Mouse (Mus musculus) adrenal gland, postnatal 36 days (tissue): ENCODE results near the gene Cwc25. TPM values are rescaled to one million over a fixed set of nuclear protein-coding genes. Genes with fewer than 3 reads are reported as not detected.
"Not testable (repeated sequence)": the region's sequence is repeated elsewhere in the genome, so short reads cannot be mapped to it uniquely, and the experiment has no call there.

Experiments used
- DNase-seq, 2 experiments: peaks; one replicate each; pipeline ENCODE4 v3.0.0; 2021; ENCODE audit warnings: mixed read lengths in 1 of 2
- total RNA-seq, 2 experiments: library from RNA; stranded (reverse); gene quantifications; 2 replicates each; pipeline ENCODE4 v1.2.3; 2021

Cwc25 gene
- total RNA-seq, 2 experiments from 2014 or later = 20.2 to 26.3 TPM

DNA sequence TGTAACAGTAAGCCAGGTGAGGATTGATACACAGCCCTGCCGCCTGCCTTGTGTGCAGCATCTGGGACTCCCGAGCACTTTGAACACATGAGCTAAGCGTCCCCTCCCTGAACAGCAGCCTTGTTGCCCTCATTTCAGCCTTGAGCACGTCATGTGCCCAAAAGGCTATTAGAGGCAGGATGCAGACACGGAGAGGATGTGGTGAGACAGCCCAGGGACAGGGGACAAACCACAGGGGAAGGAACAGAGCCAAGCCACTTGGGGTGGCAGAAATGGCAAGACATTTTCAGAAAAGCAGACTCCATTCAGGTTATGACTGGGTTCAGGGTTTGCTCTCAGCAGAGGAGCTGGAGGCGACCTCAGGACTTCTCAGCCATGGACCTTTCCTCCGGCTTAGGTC lies 38.0 kb downstream of the Cwc25 start:
- peak; percentile 30 to 32 for DNase-seq

DNA sequence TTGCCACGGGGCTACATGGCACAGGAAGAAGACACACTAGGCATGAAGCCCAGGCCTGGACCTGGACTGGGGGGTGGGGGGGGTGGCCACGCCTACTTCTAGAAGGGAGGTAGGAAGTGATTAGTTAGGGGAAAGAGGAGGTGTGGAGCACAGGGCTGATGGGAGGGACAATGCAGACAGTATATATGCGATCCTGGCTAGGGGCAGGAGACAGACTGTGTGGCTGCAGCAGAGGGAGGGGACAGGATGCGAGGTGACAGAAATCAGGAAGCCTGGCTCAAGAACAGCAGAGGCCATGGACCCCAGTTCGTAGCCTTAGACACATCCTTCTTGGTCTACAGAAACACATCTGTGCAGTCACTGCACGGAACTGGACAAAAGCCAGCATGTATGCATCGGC lies 42.6 kb downstream of the Cwc25 start:
- DNase-seq = no peak

DNA sequence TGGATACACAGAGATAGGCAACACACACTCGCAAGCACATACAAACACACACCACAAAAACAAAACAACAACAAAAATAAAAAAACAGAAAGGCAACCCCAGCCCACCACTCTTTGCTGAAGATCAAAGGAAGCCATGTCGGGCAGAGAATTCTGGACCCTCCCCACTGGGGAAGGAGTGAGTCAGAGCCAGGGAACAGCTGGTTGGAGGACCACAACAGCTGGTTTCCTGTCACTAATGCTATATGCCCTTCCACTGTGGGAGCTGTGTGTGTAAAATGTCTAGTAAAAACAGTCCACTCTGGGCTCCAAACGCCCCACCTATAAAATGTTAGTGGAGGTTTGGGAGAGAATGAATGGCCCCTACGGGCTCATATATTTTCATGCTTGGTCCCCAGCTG lies 45.0 kb downstream of the Cwc25 start:
- no peak for DNase-seq

DNA sequence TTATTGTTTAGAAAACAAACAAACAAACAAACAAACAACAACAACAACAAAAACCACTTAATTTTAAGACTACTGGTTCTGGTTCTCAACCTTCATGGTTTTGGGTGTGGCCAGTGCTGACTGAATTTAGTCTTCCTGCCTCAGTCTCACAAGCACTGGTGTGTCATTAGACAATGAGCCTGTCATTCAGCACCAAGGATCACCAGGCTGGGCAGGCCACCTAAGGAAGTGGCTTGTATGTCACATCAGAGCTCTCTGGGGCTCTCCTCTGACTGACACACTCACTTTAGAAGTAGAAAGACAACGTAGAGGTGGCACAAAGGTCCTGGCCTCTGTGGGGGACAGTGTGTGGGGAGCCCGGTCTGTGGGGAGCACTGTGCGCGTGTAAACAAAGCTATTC lies 47.3 kb downstream of the Cwc25 start:
- no peak for DNase-seq

DNA sequence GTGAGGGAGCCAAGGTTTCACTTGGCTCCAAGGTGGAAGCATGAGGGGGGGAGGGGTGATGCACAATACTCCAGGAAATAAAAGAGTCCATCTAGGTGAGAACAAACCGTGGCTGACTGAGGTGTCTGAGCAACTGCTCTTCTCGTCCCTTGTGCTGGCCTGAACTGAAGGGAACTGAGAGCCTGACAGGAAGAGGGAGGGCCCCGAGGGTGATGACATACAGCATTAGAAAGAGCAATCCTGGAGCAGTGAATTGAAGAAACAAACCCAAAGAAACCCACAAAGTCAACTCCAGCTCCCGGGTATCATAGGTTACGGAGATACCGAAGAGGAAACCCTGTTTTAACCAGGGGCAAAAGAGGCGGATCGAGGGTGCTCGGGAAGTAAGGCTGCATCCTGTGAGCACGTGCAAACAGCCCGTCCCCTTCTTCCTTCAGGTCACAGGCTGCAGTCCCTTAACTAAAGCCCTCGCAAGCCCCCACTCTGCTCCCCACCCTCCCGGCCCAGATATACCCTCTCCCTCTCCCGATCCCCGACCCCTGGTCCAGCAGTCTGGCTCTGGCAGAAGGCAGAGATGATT lies 48.0 kb downstream of the Cwc25 start:
- no peak for DNase-seq

DNA sequence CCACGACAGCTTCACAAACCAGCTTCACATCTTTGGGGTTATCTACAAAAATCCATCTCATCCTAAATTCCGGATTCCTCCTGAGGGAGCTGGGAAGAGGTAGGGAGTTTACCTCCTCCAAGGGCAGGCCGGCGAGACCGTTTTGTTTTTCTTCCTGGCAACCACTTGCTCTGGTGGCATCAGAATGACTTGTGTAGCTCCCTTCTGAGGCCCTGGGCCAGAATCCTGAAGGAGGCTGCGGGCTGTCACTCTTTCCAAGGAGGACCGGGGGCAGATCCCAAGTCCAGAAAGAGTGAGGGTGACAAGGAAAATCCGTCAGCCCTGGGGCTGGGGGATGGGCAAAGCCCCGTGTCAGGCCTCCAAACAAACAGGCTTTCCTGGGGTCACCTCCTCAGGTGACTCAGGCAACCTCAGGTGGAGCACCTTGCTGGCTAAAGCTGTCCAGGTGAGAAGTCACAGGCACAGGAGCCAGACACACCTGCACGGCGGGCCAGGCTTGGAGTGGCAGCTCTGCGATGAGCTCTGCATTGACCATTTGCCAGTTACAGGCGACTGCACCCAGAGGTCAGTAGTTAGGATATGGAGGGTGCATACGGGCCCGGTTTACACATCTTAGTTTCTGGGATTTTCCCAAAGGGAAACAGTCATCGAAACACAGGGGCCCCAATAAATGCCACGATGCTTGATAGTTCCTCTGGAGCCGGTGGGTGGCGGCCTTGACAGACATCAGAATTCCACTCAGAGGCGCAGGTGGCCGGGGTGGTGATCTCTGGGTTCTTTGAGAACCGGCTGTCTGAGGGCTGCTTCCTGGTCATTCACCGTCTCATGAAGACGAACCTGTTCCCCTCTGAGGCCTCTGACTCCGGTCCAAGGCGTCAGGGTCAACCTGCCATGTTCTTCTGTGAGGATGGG lies 48.7 kb downstream of the Cwc25 start:
- DNase-seq = no peak

DNA sequence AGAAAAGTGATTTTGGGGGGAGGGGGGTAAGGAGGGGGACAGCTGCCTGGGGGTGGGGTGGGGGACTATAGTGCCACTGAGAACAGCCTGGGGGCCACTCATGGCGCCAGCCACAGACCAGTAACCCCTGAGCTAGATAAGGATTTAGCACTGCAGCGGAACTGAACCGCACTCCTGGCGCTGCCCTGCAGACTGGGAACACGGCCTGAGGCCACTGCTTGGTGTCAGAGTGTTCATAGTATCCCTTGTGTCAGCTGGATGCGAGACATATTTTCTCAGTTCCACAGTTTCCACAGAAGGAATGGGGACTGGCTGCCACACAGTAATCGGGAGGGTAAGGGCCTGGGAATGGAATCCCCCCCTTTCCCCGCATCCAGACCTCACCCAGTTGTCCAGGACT lies 50.3 kb downstream of the Cwc25 start:
- no peak for DNase-seq

DNA sequence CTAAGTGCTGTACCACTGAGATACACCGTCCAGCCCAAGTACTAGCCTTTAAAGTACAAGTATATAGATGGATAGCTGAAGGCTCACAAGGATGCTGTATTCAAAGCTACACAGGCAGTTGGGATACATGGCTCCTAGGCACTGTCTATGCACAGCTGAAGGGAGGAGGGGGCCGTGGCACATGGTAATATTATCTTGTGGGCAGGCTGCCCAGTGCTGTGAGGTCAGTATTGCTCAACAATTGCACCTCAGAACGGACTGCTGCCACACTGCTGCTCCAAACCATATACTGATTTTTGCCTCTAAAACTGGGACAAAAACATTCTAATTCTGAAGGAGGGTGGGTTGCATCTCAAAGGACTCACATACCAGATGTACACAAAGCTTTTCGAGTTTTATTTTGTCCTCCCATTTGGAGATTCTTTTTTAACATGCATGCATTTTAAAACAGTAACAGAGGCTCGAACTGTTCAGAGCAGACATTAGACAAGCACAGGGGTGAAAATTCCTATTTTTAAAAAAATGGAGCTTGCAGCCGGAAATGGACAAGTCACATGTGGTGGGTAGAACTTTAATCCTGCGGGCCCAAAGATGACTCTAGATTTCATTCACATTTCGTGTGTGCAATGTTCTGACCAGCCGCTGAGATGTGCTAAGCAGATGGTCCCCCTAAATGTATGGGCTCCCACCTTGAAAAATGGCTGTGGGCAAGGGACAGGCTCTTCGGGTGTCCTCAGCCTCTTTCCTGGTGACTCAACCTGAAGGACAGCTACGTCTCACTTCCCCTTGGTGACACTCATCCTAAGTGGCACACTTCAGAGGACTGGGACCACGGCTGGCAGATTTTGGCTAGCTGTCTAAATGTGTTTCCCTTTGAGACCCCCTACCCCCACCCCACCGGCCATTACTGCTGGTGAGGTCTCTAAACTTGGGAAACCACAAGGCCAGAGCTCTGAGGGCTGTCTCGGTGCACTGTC lies 51.3 kb downstream of the Cwc25 start:
- DNase-seq = peak; percentile 81

DNA sequence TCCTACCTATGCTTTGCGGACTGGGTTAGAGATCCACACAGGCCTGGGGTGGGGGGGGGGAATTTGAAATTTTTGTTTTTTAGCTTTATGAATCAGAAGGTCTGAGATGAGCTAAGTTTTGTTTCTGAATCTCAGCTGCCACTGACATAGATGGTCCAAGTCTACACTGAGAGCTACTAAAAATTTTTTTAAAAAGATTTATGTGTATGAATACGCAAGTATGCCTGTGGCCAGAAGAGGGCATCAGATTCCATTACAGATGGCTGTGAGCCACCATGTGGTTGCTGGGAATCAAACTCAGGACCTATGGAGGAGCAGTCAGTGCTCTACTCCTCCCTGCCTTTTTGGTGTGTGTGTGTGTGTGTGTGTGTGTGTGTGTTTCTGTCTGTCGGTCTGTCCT lies 52.0 kb downstream of the Cwc25 start:
- DNase-seq = no peak

DNA sequence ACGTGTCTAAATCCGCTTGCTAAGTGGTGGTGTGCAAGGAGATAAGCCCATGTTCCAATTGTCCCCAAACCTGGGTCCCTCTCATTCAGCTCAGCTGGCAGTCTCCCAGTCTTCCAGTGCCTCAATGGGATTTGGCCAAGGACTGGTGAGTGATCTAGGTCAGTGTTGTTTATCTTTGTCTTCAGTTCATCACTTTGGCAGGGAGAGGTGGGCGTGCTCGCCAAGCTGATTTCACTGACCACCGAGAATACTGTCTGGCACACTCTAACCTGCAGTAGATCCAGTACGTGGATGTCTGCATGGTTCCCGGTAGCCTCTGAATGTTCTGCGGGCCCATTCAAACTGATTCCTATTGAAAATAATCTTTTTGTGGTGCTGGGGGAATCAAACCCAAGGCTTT lies 52.5 kb downstream of the Cwc25 start:
- DNase-seq = peak; percentile 79

DNA sequence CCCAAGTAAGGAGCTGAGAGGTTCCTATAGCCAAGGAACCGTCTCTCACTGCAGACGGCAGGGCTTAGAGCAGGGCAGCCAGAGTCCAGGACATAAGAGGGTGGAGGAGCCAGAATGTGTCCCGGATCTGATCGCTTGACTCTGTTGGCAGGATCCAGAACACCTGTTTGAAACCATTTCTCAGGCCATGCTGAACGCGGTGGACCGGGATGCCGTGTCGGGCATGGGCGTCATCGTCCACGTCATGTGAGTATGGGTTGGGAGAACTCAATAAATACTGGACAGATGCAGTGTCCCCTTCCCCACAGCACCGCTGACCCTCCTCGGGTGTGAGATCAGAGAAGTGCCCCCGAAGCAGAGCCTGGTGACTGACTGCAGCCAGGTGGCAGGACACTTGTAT lies 54.1 kb downstream of the Cwc25 start:
- no peak for DNase-seq

DNA sequence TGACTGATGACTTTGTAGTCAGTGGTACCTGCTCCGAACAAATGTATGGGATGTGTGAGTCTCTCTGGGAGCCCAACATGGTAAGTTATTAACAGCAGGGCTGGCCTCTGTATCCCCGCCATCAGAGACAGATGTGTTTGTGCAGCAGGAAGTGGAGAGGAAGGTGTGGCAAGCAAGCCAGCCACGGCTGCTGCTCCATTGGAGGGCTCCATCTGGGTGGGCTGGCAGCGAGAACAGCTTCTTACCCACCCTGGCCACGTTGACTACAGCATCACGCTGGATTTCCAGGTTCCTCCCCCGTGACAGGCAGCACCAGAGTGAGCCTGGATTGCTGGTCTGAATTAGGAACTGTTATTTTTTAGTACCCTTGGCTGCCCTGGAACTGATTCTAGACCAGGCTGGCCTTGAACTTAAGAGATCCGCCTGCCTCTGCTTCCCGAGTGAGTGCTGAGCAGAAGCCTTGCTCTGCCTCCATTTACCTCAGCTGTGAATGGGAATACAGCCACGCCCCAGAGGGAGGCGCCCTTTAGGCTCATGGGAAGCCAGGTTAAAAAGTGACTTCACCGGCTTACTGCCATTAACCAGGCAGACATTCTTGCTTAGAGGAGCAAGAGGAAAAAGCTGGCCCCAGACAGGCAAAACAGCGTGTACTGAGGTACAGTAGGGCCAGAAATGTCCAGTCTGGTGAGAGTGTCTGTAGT lies 55.0 kb downstream of the Cwc25 start:
- DNase-seq = no peak

DNA sequence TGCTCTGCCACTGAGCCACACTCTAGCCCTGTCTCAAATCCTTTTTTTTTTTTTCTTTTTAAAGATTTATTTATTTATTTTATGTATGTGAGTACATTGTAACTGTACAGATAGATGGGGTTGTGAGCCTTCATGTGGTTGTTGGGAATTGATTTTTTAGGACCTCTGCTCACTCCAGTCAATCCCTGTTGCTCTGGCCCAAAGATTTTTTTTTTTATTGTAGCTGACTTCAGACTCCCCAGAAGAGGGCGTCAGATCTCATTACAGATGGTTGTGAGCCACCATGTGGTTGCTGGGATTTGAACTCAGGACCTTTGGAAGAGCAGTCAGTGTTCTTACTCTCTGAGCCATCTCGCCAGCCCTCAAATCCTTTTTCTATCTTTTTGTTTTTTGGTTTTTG lies 56.3 kb downstream of the Cwc25 start:
- not testable (repeated sequence) for DNase-seq

DNA sequence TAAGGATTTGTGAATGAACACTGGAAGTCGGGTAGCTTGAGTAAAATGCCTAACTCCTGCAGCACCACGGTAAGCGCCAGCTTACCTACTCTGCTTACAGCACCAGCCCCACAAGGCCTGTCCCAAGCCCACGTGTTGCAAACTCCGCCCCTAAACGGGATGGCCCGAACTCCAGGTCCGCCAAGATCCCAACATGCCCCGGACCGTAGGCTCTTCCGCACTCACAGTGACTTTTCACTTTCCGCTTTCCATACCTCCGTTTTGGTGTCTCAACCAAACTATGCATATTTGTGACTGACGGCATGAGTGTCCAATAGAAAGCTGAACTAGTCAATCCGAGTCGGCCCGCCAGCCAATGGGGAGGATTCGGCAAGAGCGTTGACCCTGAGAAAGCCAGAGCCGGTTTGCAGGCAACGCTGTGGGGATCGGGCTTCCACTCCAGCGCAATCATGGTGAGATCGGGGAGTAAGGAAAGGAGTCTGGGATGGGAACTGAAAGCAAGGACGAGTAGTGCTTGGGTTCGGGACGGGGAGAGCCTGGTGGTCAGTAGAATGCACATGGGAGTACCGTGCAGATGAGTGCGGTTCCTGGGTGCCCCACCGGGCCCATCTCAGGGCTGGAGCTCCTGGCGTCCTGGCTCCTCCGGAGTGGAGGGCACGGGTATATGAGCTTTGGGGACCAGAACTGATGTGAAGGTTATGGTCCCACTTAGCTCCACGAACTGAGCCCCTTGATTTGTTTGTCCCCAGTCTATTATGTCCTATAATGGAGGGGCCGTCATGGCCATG lies 63.1 kb downstream of the Cwc25 start, which contains the start of gene Psmb3:
Psmb3 (plus strand) TSS at position 361 of the 788 bp plus-strand sequence.
- peak; percentile 96 to 98 for DNase-seq

DNA sequence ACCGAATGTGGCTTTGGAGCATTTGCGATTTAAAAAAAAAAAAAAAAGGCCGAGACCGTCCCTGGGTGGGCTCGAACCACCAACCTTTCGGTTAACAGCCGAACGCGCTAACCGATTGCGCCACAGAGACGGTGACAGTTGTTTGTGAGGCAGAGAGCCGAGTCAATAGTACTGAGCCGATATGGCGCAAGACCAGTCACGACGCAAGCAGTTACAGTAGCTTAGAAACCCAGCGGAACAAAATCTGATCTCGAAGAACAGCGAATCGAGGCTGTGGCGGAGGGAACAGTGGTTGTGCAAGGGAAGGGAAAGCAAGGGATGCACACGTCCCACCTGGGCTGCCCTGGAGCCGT lies 64.0 kb downstream of the Cwc25 start:
- DNase-seq = peak; percentile 87 to 90

DNA sequence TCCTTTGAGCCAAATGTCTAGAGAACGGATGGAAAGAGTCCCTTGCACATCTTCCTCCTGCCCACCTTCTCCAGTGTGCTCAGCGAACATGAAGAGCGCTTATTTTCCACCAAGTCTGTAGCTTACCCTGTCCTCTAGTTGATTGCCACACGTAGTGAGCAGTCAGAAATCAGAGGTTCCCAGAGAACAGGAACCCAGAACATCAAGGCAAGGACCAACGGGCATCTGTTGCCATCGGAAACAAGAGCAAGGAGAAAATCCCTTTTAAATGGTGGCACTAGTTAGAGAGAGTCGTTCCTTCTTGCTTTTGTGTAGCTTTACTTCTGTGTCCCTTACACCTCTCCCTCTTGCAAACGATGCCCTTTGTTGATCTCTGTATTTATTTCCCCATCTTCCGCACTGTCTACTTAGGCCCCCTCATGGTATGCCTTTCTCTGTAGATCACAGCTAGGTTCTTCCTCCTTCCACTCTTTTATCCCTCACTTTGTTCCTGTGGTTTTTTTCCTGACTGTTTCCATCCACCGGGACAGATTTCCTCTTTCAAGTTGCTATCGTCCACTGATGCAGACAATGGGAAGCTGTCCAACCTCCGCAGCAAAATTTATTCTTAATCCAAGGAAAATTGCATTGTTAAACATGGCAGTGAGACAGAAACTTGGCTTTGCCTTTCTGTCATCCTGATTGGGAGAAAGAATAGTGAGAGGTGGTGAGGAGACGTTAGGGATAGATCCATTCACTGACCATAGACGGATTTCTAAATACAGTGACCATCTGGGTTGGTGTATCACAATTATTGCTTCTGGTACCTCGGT lies 64.6 kb downstream of the Cwc25 start:
- no peak for DNase-seq

DNA sequence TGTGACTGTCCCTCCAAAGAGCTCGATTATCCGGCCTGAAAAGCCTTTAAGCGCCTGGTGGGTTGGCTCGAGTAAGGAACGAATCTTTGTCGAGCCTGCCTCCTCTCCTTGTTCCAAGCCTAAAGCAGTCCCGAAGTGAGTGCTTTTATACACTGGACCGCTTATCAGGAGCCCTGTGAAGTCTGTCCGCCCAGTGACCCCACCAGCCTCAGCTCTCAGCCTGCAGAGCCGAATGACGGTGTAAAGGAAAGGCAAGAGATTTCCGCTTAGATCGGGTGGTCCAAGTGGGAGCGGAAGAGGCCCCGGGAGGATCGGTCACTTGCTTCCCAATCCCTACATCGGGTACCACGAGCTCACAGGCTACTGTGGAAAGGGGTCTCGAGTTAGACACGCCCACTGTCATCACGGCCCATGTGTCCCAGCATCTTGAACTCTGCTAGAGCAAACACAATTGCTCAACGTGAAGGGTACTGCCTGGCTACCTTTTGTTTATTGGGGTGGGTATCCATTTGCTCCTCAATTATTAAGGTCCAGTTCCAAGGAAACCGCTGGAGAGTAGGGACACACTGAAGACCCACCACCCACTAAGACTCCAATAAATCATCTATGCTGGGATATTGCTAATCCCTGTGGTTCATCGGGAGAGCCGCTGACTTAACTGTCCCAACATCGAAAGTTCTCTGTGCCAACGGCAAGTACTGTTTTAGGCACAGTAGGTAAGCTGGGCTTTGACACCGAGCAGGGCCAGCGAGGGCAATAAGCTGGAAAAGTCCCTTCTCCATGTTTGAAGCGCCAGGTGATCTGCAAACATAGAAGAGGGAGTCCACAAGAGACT lies 65.4 kb downstream of the Cwc25 start:
- DNase-seq = peak in 1 of 2 experiments; percentile 39

DNA sequence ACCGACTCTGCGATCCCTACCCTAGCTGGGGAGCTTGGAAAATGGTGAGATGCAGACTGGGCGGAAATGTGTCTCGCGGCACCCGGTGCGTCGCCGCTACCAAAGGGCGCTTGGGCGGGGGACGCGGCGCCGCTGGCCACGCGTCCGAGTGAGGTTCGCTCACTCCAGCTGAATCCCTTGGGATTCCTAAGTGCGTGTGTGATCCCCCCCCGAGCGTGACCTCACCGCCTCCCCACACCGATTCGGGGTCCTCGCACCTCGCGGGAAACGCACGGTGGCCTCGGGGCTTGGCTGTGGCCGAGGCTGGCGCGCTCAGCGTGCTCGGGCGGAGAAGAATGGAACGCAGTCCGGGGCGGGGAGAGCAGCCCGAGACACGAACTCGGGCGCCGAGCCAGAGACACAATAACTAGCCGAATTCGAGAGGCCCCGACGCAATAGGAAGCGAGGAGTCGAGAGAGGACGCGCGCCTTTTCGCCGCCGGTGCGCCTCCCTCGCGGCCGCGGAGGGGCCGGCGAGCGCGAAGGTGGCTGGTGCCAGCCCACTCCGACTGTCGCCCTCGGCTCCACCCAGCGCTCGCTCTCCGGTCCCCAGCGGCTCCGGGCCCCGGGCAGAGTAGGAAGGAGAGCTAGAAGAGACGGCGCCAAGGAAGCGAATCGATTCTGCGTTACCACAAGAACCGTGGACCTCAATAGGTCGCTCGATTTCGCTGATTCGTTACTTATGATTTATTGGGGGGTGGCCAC lies 66.2 kb downstream of the Cwc25 start, which contains the start of gene Pcgf2:
Pcgf2 (minus strand) TSS at position 495 of the 743 bp plus-strand sequence.
- DNase-seq = peak; percentile 85 to 86
